Mouse (Mus musculus): ENCODE data around the gene Gm266. TPM values are rescaled to one million over a fixed set of nuclear protein-coding genes. Genes with fewer than 3 reads are reported as not detected.
"Not testable (repeated sequence)": the region's sequence is repeated elsewhere in the genome, so short reads cannot be mapped to it uniquely, and the experiment has no call there.

The Gm266 gene
- total RNA-seq, 2 experiments from 2014 or later = 5.2 to 6.1 TPM

- Histone ChIP-seq H3K4me3 (no peak overlapping the region), H3K27ac (peak overlapping the region; percentile 85)
- no peak for TF ChIP-seq CTCF (conservative IDR thresholded peaks at IDR 0.05)
- DNase-seq (ENCODE audit: low spot score in 2 of 2) = no peak
These were observed 29.4 kb upstream of the Gm266 start for GRCm38 (mm10) chr12:111514874-111515649.

DNA sequence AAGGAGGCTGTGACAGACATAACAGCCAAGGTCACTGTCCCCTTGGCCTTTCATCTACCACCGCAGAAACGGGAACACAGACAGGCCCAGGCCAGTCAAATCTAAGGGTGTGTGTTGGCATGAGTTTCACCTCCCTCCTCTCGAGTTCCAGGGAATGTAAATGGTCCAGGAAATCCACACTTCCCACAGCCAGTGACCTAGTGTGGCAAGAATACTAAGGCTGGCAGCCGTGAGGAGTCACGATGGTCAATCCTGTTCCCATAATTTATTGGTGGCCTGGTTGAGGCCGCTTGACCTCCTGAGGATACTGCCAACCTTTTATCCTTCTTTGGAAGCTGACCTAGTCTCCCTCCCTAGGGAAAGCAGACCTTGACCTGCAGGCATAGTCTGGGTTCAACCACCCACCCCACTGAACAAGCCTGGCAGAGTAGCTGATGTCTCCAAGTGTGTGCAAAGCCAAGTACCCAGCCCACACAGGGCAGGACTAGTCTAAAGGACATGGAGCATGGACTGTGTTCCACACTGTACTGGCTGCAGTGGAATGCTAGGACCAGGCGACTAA is 28.7 kb upstream of the Gm266 start:
- no peak for TF ChIP-seq CTCF (conservative IDR thresholded peaks at IDR 0.05)
- H3K4me3 ChIP-seq = no peak overlapping the region
- H3K27ac ChIP-seq = peak overlapping the region; percentile 85
- no peak for DNase-seq (ENCODE audit: low spot score in 2 of 2)

GRCm38 (mm10) chr12:111513673-111514072 is 28.1 kb upstream of the Gm266 start:
- peak; percentile 16 to 64 for DNase-seq (ENCODE audit: low spot score in 2 of 2)
- Histone ChIP-seq H3K4me3 (no peak overlapping the region), H3K27ac (peak overlapping the region; percentile 85)
- no peak; the same call in 1 of the 2 replicates for TF ChIP-seq CTCF (conservative IDR thresholded peaks at IDR 0.05)

GRCm38 (mm10) chr12:111512572-111513063 is 27.0 kb upstream of the Gm266 start:
- no peak for TF ChIP-seq CTCF (conservative IDR thresholded peaks at IDR 0.05)
- DNase-seq (ENCODE audit: low spot score in 2 of 2) = no peak
- Histone ChIP-seq H3K4me3 (no peak overlapping the region), H3K27ac (peak overlapping the region; percentile 20; the same call in 1 of the 2 replicates)

DNA sequence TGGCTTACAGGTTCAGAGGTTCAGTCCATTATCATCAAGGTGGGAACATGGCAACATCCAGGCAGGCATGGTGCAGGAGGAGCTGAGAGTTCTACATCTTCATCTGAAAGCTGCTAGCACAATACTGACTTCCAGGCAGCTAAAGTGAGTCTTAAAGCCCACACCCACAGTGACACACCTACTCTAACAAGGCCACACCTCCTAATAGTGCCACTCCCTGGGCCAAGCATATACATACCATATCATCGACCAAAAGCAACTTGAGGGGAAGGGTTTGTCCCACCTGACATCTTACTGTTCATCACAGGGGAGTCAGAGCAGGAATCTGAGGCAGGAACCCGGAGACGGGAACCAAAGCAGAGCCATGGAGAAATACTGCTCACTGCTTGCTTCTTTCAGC is 22.8 kb upstream of the Gm266 start:
- H3K4me3 ChIP-seq; H3K27ac ChIP-seq; DNase-seq (ENCODE audit: low spot score in 2 of 2): not testable (repeated sequence)

GRCm38 (mm10) chr12:111507962-111508361 is 22.3 kb upstream of the Gm266 start:
- Histone ChIP-seq H3K27ac (no peak overlapping the region), H3K4me3 (no peak overlapping the region)
- no peak for TF ChIP-seq CTCF (conservative IDR thresholded peaks at IDR 0.05)
- DNase-seq (ENCODE audit: low spot score in 2 of 2) = no peak

DNA sequence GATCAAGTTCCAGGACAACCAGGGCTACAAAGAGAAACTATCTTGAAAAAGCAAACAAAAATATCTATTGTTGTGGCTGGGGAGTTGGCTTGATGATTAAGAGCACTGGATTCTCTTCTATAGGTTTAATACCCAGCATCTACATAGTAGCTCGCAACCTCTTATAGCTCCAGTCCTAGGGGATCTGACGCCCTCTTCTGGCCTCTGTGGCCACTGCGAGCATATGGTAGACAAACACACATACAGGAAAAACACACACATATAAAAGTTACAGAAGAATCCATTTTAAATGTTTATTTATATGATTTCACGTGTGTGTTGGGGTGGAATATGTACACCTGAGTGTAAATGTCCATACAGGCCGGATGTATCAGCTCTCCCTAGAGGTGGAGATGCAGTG is 21.4 kb upstream of the Gm266 start:
- TF ChIP-seq CTCF (conservative IDR thresholded peaks at IDR 0.05) = peak; percentile 22; the same call in 1 of the 2 replicates

DNA sequence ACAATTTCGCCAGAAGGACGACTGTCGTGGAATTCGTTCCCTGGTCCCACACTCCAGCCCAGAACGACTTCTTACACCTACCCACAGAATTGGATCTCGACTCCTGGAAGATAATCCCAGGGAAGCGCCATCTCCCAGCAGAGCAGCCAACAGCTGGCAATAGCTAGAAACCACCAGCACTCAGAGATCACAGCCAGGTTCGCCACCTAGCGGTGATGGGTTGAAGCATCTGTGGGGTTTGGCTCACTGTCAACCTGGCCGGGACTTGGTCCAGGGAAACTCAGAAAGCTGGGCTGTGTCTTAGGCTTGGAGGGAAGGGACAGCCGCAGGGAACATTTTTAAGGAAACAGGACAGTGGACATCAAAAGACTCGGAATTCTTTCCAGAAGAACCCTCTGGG is 19.3 kb upstream of the Gm266 start:
- H3K27ac ChIP-seq = peak overlapping the region; percentile 88
- peak; percentile 92 to 96 for DNase-seq (ENCODE audit: low spot score in 2 of 2)

More for the DNA sequence above, 21.4 kb upstream of the Gm266 start:
- no peak for DNase-seq (ENCODE audit: low spot score in 2 of 2)
- no peak overlapping the region for H3K4me3 ChIP-seq
- H3K27ac ChIP-seq = no peak overlapping the region

GRCm38 (mm10) chr12:111503571-111503970 is 17.9 kb upstream of the Gm266 start:
- no peak for TF ChIP-seq CTCF (conservative IDR thresholded peaks at IDR 0.05)
- no peak for DNase-seq (ENCODE audit: low spot score in 2 of 2)
- Histone ChIP-seq H3K27ac (no peak overlapping the region), H3K4me3 (no peak overlapping the region)

More for the DNA sequence above, 19.3 kb upstream of the Gm266 start:
- H3K4me3 ChIP-seq = peak overlapping the region; percentile 56
- TF ChIP-seq CTCF (conservative IDR thresholded peaks at IDR 0.05) = peak; percentile 93

- Histone ChIP-seq H3K4me3 (no peak overlapping the region), H3K27ac (no peak overlapping the region)
- no peak for DNase-seq (ENCODE audit: low spot score in 2 of 2)
- no peak for TF ChIP-seq CTCF (conservative IDR thresholded peaks at IDR 0.05)
These were observed 17.5 kb upstream of the Gm266 start for GRCm38 (mm10) chr12:111503063-111503567.

DNA sequence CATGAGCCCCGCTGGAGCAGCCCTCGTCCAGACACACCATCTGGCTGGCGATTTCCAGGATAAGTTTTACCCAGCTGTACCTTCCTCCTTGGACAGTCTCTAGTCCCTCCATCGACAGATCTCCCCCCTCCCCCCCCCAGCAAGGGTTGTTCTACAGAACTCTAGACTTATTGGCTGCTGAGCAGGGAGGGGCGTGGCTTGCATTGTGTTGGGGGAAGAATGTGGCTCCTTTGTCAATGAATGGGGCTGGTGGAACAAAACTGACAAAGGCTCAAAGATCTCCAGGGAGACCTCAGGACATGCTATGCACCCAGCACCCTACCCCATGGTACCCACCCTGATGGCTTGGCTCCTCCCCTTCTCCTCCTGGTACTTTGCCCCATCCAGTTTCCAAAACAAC is 15.1 kb upstream of the Gm266 start:
- no peak for DNase-seq (ENCODE audit: low spot score in 2 of 2)
- TF ChIP-seq CTCF (conservative IDR thresholded peaks at IDR 0.05) = no peak
- Histone ChIP-seq H3K27ac (peak overlapping the region; percentile 78), H3K4me3 (peak overlapping the region; percentile 2; the same call in 1 of the 2 replicates)

DNA sequence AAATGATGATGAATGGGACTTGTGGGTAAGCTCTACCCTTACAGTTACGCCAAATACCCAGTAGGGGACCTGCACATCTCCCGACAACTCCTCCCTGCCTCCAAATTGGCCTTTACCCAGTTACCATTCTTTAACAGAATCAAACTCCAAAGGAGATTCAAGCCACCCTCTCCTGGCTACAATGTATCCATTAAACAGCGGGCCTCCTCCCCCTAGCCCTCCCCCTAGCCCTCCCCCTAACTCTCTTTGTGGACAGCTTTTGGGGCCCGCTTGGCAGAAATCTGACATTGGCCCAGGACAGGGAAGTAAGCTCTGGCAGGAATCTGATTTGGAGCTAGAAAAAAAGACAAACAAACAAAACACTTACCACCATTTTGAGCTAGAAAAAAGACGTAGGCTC is 14.0 kb upstream of the Gm266 start:
- peak; percentile 38 for TF ChIP-seq CTCF (conservative IDR thresholded peaks at IDR 0.05)
- H3K27ac ChIP-seq = peak overlapping the region; percentile 78
- H3K4me3 ChIP-seq = no peak overlapping the region
- DNase-seq (ENCODE audit: low spot score in 2 of 2) = no peak

GRCm38 (mm10) chr12:111497076-111497475 is 11.5 kb upstream of the Gm266 start:
- TF ChIP-seq CTCF (conservative IDR thresholded peaks at IDR 0.05) = peak; percentile 68
- H3K4me3 ChIP-seq = no peak overlapping the region
- DNase-seq (ENCODE audit: low spot score in 2 of 2) = no peak
- no peak overlapping the region for H3K27ac ChIP-seq
